Mouse (Mus musculus) heart, embryonic 11.5 days (tissue): Measurements from ENCODE around the gene Krtap4-6. TPM values are rescaled to one million over a fixed set of nuclear protein-coding genes. Genes with fewer than 3 reads are reported as not detected.
"Not testable (repeated sequence)": the region's sequence is repeated elsewhere in the genome, so short reads cannot be mapped to it uniquely, and the experiment has no call there.

ENCODE experiments used
- ATAC-seq: fragments of 200-750 bp; cut with Nextera tagmentation; replicated peaks from 2 replicates; pipeline ENCODE4 v1.8.0; 2017; ENCODE audit warnings: moderate library complexity; ENCODE audit not compliant: insufficient number of reproducible peaks, low FRiP score, low TSS enrichment
- H3K27ac ChIP-seq: fragments of 300-500 bp; sonication (generic); 2 replicates; pipeline ENCODE4 v1.5.1; 2014; ENCODE audit warnings: mild to moderate bottlenecking, low read depth, low read length
- H3K27me3 ChIP-seq: fragments of 300-500 bp; sonication (generic); 2 replicates; pipeline ENCODE4 v1.6.1; 2014; ENCODE audit warnings: mild to moderate bottlenecking, low read length, mixed read lengths; ENCODE audit not compliant: control insufficient read depth, insufficient read depth
- H3K36me3 ChIP-seq: fragments of 300-500 bp; sonication (generic); 2 replicates; pipeline ENCODE4 v1.6.1; 2014; ENCODE audit warnings: mild to moderate bottlenecking, low read length, moderate library complexity, mixed read lengths; ENCODE audit not compliant: control insufficient read depth, insufficient read depth
- H3K4me1 ChIP-seq: fragments of 300-500 bp; sonication (generic); 2 replicates; pipeline ENCODE4 v1.6.1; 2014; ENCODE audit warnings: low read length; ENCODE audit not compliant: control insufficient read depth, insufficient read depth
- H3K4me2 ChIP-seq: fragments of 300-500 bp; sonication (generic); 2 replicates; pipeline ENCODE4 v1.6.1; 2014; ENCODE audit warnings: mild to moderate bottlenecking, moderate library complexity
- H3K4me3 ChIP-seq: fragments of 300-500 bp; sonication (generic); 2 replicates; pipeline ENCODE4 v1.5.1; 2014; ENCODE audit warnings: low read depth, low read length
- H3K9ac ChIP-seq: fragments of 300-500 bp; sonication (generic); 2 replicates; pipeline ENCODE4 v1.6.1; 2014; ENCODE audit warnings: mild to moderate bottlenecking, low read depth, low read length, moderate library complexity
- H3K9me3 ChIP-seq: fragments of 300-500 bp; sonication (generic); replicated peaks from 2 replicates; pipeline ENCODE4 v1.6.1; 2016; ENCODE audit warnings: low read length; ENCODE audit not compliant: control insufficient read depth
- WGBS: fragments of 180-500 bp; shearing (Covaris S2); extraction: QIAGEN DNeasy Blood & Tissue Kit; methylation state at CpG from one replicate; pipeline ENCODE4 v1.1.7; 2014; ENCODE audit not compliant: insufficient replicate concordance; 5-methylcytosine and 5-hydroxymethylcytosine counted together
- polyA plus RNA-seq: library from polyadenylated mRNA; unstranded; fragments of >200 nt; fragmentation: Nextera tagmentation; extraction: Ambion mirVana; gene quantifications from 2 replicates; pipeline ENCODE4 v1.2.1, GENCODE M21; 2014

Gene Krtap4-6
- polyA plus RNA-seq, 1 experiment from 2014 or later = not detected

DNA sequence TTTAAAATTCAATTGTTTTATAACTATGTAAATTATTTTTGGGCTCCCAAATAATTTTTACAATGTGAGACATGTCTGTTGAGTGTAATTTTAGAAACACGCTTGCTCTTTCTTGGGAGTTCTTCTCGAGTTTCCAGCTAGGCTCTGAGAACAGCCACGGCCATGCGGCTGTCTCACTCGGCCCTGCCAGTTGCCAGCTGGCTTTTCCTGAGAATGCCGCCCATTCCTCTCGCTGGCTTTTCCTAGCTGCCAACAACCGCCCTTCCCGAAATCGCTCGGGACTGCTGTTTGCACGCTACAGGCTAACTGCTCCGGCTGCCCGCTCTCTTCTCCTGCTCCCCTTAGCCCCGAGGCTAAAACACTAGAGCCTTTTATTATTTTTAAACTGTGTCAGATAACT lies 19.3 kb downstream of the Krtap4-6 start:
- H3K9me3 ChIP-seq = no peaks in the 10 kb centered on the region
- no peak overlapping the region for H3K4me3 ChIP-seq
- no peak overlapping the region for H3K9ac ChIP-seq
- no peaks in the 10 kb centered on the region for H3K4me1 ChIP-seq
- 81% methylated on average over 15 of the region's 15 CpGs for WGBS
- ATAC-seq = no peak
- H3K27me3 ChIP-seq = no peaks in the 10 kb centered on the region
- no peak overlapping the region for H3K27ac ChIP-seq
- H3K4me2 ChIP-seq = no peak overlapping the region
- H3K36me3 ChIP-seq = no peaks in the 10 kb centered on the region

DNA sequence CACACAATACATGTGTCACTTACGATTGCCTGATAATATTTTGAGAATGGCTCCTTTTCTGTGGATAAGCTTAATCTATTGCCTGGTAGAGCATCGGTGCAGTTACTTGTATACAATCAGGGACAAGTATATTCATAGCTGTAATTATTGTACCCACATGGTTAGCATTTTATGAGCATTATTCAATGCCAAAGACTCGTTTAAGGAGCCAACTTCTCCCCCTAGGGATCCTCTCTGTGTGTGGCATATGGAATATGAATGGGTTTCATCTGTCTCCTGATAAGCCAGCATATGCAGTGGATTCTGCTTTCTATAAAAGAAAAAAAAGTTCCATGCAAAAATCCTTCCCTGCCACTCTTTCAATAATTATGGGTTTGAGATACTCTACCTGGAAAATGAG lies 21.4 kb downstream of the Krtap4-6 start:
- Histone ChIP-seq H3K36me3 (no peaks in the 10 kb centered on the region), H3K4me3 (no peak overlapping the region), H3K9me3 (no peaks in the 10 kb centered on the region), H3K4me1 (no peaks in the 10 kb centered on the region), H3K4me2 (no peak overlapping the region), H3K9ac (no peak overlapping the region), H3K27ac (no peak overlapping the region), H3K27me3 (no peaks in the 10 kb centered on the region)
- no peak for ATAC-seq
- WGBS = 75% methylated on average over 3 of the region's 3 CpGs

DNA sequence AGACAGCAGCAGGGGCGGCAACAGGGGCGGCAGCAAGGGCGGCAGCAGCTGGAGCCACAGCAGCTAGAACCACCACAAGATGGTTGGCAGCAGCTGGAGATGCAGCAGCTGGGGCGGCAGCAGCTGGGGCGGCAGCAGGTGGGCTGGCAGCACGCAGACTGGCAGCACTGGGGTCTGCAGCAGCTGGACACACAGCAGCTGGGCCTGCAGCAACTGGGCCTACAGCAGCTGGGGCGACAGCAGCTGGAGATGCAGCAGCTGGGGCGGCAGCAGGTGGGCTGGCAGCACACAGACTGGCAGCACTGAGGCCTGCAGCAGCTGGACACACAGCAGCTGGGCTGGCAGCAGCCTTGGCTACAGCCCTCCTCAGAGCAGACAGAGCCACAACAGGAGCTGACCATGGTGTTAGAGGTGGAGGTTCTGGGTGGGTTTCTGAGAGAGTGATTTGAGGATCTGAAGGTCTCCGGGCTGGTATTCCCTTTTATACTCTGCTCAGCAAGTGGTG lies 22.1 kb downstream of the Krtap4-6 start, which contains the start of gene Krtap4-7:
Gene Krtap4-7, minus strand, starts transcription at position 455 of the 505 bp plus-strand sequence.
- not testable (repeated sequence) for H3K9me3 ChIP-seq, H3K4me1 ChIP-seq, H3K4me3 ChIP-seq, H3K9ac ChIP-seq, H3K27me3 ChIP-seq, ATAC-seq, H3K36me3 ChIP-seq, H3K27ac ChIP-seq, H3K4me2 ChIP-seq
- 70% methylated on average over 9 of the region's 9 CpGs for WGBS

DNA sequence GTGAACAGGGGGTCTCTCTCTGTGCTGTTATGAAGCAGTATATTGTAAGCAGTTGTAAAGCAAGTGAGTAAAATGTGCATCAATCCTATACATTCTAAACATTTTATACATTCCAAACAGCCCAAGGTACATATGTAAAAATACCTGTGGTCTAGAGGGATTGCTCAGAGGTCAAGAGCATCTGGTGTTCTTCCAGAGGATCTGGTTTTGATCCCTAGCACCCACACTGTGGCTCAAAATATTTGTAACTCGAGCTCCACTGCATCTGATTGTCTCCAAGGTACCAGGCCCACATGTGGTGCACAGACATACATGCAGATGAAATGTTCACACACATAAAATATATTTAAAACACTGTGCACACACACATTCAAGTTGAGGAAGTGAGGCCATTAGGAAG lies 24.8 kb downstream of the Krtap4-6 start:
- Histone ChIP-seq H3K9me3 (no peaks in the 10 kb centered on the region), H3K9ac (no peak overlapping the region), H3K36me3 (no peaks in the 10 kb centered on the region), H3K4me3 (no peak overlapping the region), H3K4me2 (no peak overlapping the region), H3K4me1 (no peaks in the 10 kb centered on the region), H3K27me3 (no peaks in the 10 kb centered on the region), H3K27ac (no peak overlapping the region)
- no peak for ATAC-seq
- WGBS = 20% methylated on average over 1 of the region's 1 CpGs

DNA sequence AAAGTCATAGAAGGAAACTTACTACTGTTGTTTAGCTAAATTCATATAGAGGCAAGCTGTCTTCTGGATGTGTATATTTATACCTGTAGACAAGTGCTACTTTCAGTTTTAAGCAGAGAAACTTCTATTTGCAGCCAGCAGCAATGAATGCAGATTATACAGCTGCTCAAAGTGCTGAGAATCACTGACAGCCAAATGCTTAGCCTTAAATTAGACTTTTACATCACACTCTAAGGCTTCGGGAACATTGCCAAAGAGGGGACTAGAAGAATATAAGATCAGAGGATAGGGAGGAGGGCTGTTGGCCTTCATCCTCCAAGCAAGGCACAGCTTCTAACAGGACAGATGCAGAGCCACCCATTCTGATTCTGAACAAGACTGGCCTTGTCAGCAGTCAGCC lies 28.7 kb downstream of the Krtap4-6 start:
- Histone ChIP-seq H3K27ac (no peak overlapping the region), H3K4me3 (no peak overlapping the region), H3K27me3 (no peaks in the 10 kb centered on the region), H3K36me3 (no peaks in the 10 kb centered on the region), H3K9ac (no peak overlapping the region), H3K4me1 (no peaks in the 10 kb centered on the region), H3K9me3 (no peaks in the 10 kb centered on the region), H3K4me2 (no peak overlapping the region)
- ATAC-seq = no peak
- 71% methylated on average over 1 of the region's 1 CpGs for WGBS

DNA sequence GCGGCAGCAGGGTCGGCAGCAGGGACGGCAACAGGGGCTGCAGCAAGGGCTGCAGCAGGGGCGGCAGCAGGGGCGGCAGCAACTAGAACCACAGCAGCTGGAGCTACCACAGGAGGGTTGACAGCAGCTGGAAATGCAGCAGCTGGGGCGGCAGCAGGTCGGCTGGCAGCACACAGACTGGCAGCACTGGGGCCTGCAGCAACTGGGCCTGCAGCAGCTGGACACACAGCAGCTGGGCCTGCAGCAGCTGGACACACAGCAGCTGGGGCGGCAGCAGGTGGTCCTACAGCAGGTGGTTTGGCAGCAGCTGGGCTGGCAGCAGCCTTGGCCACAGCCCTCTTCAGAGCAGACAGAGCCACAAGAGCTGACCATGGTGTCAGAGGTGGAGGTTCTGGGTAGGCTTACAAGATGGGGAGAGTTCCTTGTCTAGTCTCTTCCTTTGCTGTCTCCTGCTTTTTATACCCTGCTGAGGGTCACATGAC lies 31.1 kb downstream of the Krtap4-6 start, which contains the start of gene Krtap4-2:
Gene Krtap4-2, minus strand, starts transcription at position 432 of the 482 bp plus-strand sequence.
- Histone ChIP-seq H3K9ac (no peak within 1 kb of the TSS), H3K4me3 (no peak within 1 kb of the TSS), H3K9me3 (no peaks in the 10 kb centered on the region), H3K27ac (no peak within 1 kb of the TSS), H3K36me3 (no peaks in the 10 kb centered on the region), H3K4me2 (no peak within 1 kb of the TSS), H3K4me1 (no peaks in the 10 kb centered on the region), H3K27me3 (no peaks in the 10 kb centered on the region)
- WGBS = 33% methylated on average over 8 of the region's 8 CpGs
- ATAC-seq = no peak

DNA sequence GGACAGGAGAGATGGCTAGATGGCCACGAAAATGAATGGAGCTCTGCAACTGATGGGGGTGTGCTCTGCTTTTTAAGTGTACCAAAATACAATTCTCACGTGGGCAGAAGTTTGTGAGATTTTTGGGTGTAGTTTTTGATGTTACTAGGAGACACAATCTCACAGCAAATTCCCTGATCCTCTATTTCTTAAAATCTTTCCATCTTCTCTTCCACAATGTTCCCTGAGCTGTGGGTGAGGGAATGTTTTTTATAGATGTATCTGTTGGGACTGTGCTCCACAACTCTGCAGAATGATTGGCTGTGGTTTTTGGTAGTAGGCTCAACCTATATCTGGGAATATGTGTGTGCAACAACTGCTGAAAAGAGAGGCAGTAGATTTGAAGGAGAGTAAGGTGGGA lies 32.5 kb downstream of the Krtap4-6 start:
- ATAC-seq = no peak
- Histone ChIP-seq H3K4me3 (no peak overlapping the region), H3K27me3 (no peaks in the 10 kb centered on the region), H3K4me2 (no peak overlapping the region), H3K9ac (no peak overlapping the region), H3K36me3 (no peaks in the 10 kb centered on the region), H3K4me1 (no peaks in the 10 kb centered on the region), H3K9me3 (no peaks in the 10 kb centered on the region), H3K27ac (no peak overlapping the region)
- WGBS = 54% methylated on average over 2 of the region's 2 CpGs

DNA sequence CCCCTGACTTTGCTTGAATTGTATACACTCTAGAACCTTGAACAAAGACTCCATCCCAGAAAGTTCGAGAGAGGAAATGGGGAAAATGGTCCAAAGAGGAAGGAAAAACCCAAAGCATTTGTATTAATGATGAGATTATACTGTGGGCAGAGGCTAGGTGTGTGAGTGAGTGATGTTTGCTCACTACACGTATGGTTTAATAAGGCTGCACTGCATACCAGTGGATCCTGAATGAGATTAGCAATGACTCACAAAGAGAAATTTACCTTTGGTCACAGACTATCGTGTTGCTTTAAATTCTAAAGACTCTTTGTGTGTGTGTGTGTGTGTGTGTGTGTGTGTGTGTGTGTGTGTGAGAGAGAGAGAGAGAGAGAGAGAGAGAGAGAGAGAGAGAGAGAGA lies 34.9 kb downstream of the Krtap4-6 start:
- Histone ChIP-seq H3K9ac (no peak overlapping the region), H3K36me3 (no peaks in the 10 kb centered on the region), H3K9me3 (no peaks in the 10 kb centered on the region), H3K4me3 (no peak overlapping the region), H3K27me3 (no peaks in the 10 kb centered on the region), H3K4me1 (no peaks in the 10 kb centered on the region), H3K4me2 (no peak overlapping the region), H3K27ac (no peak overlapping the region)
- no peak for ATAC-seq
- WGBS = 69% methylated on average over 3 of the region's 3 CpGs

DNA sequence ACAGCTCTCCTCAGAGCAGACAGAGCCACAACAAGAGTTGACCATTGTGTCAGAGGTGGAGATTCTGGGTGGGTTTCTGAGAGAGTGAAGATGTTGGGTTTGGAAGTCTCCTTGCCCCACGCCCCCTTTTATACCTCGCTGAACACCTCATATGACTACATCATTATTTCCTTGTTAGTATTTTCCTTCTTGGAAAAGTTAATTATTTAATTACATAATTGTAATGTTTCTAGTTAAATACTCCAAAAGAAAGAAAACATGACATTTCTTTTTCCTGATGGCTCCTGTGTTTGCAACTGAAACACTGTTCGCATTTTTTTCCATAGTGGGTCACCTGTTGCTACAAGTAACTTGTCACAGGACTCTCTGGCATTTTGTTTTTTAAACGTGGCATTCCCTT lies 37.6 kb downstream of the Krtap4-6 start, which contains the start of gene Krtap4-1:
Gene Krtap4-1, minus strand, starts transcription at position 101 of the 400 bp plus-strand sequence.
- ATAC-seq = no peak
- H3K27me3 ChIP-seq = no peaks in the 10 kb centered on the region
- H3K4me1 ChIP-seq = no peaks in the 10 kb centered on the region
- H3K9ac ChIP-seq = no peak within 1 kb of the TSS
- no peak within 1 kb of the TSS for H3K4me2 ChIP-seq
- no peaks in the 10 kb centered on the region for H3K36me3 ChIP-seq
- H3K27ac ChIP-seq = no peak within 1 kb of the TSS
- H3K4me3 ChIP-seq = no peak within 1 kb of the TSS
- H3K9me3 ChIP-seq = no peaks in the 10 kb centered on the region
- 72% methylated on average over 4 of the region's 4 CpGs for WGBS
